Mouse (Mus musculus) thymus, adult 2 months (tissue): ENCODE results near the gene Nradd.

Experiments used
- CTCF ChIP-seq: fragments of 200-500 bp; IDR thresholded peaks from 2 replicates; pipeline ENCODE4 v1.5.1; 2012; ENCODE audit warnings: mild to moderate bottlenecking, control low read depth, low read length, moderate library complexity, borderline replicate concordance; ENCODE audit not compliant: control insufficient read depth, poor library complexity, insufficient read depth; ENCODE audit errors: extremely low read depth
- POLR2A ChIP-seq: fragments of 200-500 bp; IDR thresholded peaks from 2 replicates; pipeline ENCODE4 v1.6.1; 2012; ENCODE audit warnings: mild to moderate bottlenecking, low read length, control low read depth, moderate library complexity; ENCODE audit not compliant: control insufficient read depth, poor library complexity, insufficient read depth; ENCODE audit errors: extremely low read depth

GRCm38 (mm10) chr9:110644295-110644694, 20.0 kb upstream of the Nradd start:
- TF ChIP-seq CTCF (no peak), POLR2A (no peak)
